Mouse (Mus musculus) urinary bladder, adult 18-20 months (tissue): ENCODE measurements around the gene Lef1.

Experiments used
- DNase-seq, 2 experiments: peaks; one replicate each; pipeline ENCODE4 v3.0.0; 2022; ENCODE audit warnings: low spot score in 2 of 2, mixed read lengths in 2 of 2

Gene Lef1

DNA sequence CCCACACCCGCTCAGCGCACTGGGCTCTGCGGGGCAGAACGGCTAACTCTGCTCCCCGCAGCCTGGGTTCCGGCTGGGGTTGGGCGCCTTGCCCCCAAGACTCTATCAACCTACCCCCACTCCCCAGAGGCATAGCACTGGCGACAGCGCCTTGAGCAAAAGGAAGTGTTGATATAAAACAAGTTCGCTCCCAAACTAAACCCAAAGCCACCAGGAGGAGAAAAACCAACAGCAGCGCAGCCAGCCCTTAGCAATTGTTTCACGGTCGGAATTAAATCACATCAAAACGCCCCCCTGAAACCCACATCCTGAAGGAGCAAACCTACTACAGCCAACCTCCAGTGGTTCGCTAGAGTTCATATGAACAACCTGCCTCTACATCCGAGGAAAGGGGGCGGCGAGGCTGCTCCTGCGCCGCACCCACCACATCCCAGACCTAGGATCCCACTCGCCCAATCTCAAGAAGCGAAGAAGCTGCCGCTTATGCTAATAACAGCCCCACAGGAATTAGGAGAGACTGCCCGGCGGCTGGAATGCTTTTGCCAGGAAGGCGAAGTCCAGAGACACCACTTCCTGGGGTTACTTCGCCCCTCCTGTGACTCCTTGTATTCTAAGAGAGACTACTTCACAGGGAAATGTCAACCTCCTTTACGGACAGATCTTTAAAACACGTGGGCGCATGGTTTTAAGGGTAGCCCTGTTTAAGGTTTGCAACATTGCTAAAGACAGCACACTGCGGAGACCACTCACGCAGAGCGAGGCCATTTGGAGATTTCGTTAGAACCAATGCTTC, 2.8 kb upstream of the Lef1 start:
- DNase-seq, result peak in 1 of 2 experiments; percentile 5

DNA sequence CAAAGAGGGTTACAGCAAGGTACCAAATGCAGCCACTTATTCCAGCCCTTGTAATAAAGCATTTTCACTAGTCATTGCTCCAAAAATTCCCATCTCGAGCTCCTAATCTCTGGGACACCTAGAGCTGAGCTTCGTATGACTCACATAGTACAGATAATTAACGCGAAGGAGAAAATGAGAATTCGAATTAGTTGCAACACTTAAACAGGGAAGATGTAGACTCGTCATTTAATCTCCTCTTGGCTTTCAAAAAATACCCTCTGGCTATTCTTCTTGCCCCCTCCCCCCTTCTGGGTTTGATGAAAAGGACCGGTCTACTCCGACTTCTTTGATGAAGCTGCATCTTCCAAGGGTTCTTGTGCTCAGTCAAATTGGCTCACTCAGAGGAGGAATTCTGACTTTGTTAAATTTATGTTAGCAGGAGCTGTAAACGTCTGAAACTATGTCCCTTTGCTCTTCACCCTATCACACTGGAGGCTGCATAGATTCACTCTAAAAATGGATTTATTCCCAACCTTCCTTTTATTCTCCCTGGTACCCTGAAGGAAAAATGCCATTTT, 2.1 kb upstream of the Lef1 start:
- no peak for DNase-seq

DNA sequence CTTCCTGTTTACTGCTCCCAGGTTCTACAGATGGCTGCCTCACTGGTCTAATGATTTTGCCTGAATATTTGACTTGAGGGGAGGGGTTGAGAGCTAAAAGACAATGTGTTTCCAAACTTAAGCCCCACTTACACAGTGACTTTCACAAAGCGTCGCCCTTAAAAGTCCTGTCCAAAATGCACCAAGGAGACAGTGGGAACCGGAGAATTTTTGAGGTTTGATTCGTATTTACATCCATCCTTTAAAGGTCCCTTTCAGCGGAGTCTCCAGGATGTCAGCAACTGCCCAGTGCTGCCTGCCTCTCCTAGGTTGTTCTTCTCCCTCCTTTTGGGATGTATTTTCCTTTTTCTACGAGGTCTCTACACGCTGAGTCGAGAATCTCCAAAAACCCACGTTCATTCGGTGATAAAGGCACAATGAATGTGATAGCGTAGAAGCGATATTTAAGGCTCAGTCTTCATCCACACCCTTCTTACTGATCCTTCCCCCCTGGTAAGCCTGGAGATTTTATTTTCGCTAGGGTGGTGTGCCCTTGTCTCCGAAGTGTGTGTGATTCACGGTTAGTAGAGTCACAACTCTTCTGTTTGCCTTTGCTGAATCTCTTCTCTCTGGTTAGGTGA, 1.1 kb upstream of the Lef1 start:
- DNase-seq, result peak in 1 of 2 experiments; percentile 9

DNA sequence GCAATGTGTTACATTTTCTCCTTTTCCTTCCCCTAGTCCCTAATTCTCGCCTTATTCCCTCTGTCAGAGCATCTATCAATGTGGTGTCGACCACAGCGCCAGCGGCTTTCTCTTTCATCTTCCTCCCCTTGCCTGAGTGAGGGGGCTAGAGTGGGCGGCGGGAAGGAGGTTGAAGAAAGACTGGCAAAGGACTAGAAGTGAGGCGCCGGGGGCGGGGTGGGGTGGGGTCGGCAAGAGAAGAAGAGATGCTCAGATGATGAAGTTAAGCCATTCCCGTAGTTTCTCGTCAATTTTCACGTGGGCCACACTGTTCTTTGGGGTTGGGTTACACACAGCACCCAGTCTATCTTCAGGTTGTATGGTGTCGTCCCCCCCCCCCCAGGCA, 593 bp upstream of the Lef1 start:
- DNase-seq, result no peak

DNA sequence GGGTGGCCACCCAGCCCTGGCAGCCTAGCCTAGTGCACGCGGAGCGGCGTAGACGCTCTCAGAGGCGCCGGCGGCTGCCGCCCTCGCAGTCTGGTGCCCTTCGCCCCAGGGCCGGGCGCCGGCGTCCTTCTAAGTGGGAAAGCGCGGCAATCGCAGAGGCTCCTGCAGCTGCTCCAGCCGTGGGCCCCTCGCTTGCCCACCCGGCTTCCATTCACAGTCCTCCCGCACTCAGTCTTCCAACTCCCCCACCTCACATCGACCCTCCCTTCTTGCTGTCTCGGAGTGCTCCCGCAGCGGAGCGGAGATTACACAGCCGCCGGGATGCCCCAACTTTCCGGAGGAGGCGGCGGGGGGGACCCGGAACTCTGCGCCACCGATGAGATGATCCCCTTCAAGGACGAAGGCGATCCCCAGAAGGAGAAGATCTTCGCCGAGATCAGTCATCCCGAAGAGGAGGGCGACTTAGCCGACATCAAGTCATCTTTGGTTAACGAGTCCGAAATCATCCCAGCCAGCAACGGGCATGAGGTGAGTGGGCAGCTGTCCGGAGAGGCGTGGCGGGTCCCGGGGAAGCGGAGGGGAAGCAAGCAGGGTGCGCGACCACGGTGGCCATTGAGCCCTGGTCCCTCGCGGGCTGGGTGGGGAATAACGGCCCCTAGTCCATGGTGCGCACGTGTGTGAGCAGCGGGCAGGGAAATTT, 1.0 kb downstream of the Lef1 start:
- DNase-seq, result peak in 1 of 2 experiments; percentile 26

DNA sequence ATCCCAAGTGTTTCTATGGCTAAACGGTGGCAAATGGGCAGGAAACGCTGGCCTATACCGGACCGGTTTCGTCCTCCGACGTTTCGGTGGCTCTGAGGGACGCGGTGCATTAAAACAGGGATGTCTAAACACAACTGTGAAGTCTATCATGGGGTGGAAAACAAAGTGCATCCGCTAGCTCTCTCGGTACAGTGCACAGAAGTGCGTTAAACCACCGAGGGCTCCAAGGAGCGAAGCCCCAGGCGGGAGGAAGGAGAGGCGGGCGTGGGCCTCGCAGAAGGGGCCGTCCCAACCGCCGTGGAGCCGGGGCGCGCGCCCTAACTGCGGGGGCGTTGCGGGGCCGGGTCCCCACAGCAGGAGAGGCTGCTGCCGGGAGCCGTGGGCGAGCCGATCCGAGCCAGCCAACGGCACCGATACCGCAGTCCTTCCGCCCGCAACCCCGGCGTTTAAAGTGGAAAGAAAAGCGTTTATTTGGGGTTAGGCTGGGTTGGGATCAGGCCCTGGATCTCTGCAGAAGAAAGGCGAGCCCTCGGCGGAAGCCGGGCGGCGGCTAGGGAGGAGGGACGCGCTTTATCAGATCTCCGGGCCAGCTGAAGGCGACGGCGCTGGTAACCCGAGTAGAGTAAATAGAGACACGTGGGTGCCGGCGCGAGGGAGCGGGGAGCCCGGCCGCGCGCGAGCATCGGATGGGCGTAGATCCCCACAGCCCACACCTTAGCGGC, 1.7 kb downstream of the Lef1 start:
- peak; percentile 53 to 60 for DNase-seq

DNA sequence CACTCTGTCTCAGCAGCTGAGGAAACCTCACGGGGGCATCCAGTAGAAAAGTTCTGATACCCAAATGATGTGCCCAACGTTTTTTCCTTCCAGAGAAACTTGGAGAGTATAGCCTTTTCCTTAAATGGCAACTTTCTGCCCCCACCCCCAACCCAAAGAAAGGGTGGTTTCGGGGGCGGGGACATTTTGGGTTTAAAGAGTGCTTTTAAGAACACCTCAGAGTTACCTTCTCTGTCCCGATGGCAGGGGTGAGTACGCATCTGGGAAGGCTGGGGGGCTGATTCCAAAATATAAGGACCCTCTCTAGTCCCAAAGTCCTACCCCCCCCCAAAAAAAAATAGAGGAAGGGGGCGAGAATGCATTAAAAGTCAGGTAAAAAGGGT, 2.3 kb downstream of the Lef1 start:
- no peak for DNase-seq

DNA sequence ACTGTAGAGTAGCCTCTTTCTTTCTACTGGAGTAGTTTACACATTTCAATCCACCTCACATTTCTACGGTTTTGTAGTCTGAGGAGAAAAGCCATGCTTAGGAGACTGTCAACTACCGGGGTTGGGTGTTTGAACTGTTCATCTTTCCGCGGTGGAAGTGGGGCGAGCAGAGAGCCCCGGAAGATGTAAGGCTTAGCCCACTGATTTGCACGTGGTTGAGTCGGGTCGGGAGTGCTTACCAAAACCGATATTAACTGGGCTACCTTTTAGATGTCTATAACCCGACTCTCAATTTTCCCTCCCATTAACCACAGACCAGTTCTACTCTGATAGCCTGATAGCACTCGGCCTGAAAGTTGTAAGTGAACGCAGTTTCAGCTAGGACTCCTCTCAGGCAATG, 2.8 kb downstream of the Lef1 start:
- DNase-seq, result no peak

DNA sequence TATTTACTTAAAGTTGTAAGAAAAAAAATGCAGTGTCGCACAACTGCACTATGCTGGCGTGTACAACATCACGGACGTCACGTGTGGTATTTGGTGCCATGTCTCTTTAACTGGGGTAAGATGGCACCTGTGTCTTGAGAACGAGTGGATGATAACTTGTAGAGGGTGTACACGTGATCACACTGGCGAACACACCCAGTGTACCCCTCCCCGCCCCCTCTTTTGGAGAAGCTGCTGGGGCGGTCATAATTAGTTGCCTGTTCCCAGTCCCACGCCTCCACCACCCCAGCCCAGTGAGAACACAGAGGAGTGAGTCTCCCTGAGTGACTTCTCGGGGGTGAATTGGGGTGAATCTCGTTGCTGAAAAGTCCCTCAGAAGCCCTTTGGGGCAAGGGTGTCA, 5.8 kb downstream of the Lef1 start:
- DNase-seq, result no peak

DNA sequence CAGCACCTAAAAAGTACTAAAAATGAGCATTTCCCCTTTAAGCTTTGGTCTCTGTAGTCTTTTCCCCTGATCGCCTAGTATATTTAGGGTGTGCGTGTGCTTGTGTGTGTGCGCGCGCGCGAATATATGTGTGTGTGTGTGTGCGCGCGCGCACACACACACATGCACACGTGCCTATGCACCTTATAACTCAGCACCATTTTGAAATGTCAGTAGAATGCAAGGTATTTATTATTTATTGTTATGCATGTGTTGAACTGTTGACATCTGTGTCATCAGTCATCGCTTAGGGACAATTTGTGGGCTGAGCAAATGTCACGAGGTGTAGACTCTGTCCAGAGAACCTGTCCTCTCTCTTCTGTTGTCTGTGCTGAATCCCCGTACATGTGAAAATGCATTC, 7.1 kb downstream of the Lef1 start:
- no peak for DNase-seq

DNA sequence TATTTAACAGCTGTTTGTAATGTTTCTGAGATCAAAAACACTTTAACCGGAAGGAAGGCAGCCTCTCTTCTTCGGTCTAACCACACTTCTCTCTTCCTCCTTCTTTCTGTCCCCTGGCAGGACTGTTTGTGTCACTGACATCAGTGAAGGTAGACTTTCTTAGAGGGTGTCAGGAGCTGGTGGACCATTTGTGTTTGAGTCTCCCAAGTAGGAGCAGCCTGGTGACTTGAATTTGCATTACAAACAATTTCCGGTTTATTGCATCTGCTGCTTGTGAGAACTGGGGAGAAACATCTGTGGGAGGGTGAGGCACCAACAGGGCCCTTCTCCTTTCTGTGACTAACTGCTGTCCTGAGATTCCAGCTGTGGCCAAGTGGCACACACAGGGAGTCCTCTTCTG, 7.6 kb downstream of the Lef1 start:
- no peak for DNase-seq

DNA sequence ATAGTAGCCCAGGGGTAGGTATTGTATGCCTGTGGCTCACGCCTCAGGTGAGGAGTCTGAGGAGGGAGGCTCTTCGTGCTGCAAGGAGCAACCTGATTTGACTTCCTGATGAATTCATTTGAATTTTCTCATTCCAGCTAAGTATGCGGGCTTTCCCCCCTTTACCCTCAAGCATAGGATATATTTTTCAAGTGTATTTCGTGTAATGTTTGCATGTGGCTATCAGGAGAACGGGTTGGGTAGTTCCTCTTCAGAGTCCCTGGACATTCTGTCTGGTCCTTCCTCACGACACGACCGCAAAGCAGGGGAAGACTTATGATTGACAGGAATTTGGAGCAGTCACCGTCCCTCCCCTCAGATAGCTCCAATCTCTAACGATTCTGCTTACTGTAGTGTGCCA, 9.2 kb downstream of the Lef1 start:
- DNase-seq, result no peak

DNA sequence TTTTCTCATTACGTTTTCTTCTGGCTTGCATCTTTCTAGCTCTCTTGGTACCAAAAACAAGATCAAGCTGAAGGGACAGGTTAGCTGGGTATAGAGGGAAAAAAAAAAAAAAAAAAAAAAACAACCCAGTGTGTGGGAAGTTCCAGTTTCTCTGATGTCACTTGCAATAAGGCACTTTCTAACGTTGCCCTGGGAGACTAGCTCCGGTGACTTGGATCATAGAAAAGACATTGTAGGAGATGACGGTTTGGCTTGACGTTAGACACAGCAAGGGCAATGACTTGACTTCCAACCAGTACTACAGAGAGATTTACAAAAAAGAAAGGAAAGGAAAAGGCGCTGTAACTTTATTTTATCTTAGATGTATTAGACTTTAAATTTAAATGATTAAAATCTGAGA, 13.2 kb downstream of the Lef1 start:
- no peak for DNase-seq

DNA sequence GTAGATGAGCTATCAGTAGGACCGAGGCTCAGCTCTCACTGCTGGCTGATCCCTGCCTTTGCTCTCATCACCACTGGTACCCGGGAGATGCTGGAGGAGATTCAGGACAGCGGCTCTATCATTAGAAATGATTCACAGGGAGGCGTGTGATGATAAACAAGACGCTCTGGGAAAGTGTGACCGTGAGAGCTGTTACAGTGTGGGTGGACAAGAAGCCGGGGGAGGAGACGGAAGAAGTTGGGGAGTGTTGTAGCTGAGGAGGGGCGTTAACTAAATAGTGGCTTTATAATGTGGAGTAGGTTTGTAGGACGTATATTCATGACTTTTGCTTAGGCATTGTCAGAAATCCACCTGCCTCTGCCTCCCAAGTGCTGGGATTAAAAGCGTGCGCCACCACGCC, 15.6 kb downstream of the Lef1 start:
- DNase-seq, result no peak

DNA sequence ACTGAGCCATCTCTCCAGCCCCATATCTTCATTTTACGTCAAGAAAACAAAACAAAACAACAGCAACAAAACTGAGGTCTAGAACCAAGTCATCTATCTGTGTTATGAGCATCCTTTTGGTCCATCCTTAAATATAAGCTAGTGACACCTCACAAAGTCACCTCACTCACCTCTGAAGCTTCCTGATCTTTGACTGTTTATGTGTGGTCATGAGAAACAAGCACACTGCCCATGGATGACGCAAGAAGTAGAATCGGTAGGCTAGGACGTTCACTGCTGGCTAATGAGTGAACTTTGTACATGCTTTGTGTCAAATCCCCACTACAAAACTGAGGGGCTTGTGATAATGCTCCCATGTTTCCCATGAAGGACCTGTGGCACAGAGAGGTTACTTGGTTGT, 16.2 kb downstream of the Lef1 start:
- DNase-seq, result no peak

DNA sequence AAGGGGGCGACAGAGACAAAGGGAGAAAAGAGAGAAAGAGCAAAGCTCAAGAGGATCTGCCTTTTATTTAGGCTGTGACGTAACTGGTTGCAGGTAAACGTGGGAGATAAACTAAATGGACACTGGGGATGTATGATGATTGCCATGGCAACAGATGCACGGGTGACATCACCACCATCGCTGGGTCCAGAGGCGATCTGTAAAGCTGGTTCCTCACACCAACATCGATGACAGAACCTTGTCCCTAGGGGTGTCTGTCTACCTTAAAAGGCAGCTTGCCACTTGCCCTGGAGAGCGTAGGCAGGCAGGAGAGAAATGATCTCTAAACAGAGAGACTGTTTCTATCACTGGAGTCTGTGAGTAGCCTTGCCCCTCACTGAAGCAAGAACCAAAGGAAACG, 23.7 kb downstream of the Lef1 start:
- DNase-seq, result no peak

DNA sequence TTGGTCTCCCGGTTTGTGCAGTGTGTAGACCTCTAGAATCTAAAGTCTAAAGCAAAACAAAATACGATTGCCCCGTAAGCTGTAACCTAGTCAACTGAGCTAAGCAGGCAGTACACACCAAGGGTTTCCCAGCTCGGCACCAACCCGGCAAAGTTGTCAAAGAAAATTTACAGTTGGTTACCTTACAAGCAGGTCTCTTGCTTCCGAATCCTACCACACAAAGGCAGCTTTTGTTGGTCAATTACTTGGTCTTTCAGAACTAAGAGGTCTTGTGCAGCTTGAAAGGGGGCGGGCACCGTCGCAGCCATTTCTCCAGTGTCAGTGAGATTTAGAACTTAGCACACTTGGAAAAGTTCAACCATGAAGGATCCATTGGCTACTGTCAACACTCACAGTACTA, 25.2 kb downstream of the Lef1 start:
- no peak for DNase-seq

DNA sequence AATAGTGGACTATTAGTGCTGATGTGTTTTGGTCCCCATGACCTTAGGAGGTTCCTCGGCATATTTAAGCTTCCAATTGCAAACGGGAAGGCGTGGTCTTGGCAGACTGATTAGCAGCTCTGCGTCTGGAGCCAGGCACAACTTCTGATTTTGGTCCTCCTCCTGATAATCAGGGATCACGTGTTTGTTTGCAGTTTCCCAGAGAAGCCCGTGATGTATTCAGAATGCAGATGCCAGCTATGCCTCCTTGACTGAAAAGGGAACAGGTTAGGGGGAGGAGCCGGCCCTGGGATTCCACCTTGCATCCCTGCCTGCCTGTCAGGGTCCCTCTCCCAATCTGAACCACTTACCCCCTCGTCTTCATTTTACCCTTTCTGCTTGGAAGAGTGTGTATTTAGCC, 26.2 kb downstream of the Lef1 start:
- DNase-seq, result no peak

DNA sequence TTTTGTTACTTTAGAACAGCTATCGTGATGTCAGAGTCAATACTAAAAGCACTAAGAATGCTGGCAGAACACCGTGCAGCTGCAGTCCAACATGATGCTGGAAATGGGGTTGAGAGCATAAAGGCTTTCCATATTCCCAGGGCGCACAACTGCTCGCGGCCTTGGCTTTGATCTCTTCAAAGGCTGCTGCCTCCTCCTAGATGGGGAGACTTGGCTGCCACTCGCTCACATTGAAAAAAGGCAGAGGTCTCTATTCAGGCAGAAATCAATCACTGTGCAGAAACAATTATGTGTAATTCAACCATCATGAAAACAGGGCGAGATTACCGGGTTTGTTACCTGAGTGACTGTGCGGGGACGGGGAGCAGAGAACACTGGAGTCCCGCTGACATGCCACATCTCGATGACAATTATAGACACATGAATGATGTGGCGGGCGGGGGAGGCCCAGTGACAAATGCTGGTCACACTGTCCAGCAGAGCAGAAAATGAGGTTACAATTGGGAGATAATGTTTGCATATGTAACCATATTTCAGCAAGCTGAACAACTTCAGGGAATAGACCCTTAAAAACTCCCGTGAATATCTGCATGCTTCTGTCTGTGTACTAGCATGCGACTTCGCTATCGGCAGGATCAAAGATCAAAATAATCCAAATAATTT, 27.0 kb downstream of the Lef1 start:
- no peak for DNase-seq

DNA sequence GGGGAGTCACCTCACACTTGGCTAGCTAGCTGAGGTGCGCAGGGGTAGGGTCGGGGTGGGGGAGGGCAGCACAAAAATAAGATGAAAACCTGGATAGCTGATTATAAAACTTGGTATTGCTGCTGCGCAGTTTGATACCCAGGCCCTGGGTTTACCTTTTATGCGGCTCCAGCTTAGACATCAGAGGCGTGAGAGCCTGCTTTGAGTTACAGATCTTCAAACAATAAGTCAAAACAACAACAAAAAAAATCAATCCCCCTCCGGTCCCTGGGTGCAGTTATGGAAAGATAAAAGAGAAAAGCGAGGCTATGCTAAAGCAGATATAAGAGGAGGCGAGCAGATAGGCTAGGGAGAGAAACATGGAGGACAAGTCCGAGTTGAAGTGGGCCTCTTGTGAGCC, 28.0 kb downstream of the Lef1 start:
- DNase-seq, result no peak

DNA sequence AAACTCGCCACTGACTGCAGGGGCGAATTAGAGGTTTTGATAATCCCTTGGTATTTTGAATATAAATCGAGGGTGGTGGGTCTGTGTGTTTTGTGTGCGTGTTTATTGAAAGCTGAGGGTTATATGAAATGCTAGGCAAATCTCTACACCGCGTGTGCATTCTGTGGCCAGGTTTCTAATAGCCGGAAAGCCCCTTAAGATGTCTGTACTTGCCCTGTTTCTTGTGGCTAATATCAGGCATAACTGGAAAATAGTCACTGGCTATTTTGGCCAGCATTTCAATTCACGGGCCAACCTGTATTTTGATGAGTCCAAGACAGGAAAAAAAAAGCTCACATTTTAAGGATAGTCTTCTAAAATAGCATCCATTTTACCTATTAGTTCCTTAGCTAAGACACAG, 28.5 kb downstream of the Lef1 start:
- no peak for DNase-seq
